Mouse (Mus musculus) embryonic fibroblast, embryonic 13.5 days (primary cell): Measurements from ENCODE around the gene Lce1c.

ENCODE experiments used
- CTCF ChIP-seq: IDR thresholded peaks from 2 replicates; pipeline ENCODE4 v1.5.1; 2011; ENCODE audit warnings: mild to moderate bottlenecking, control low read depth, low read length, moderate library complexity, borderline replicate concordance; ENCODE audit not compliant: insufficient read depth
- POLR2A ChIP-seq: IDR thresholded peaks from 2 replicates; pipeline ENCODE4 v1.6.1; 2011; ENCODE audit warnings: low read depth, mild to moderate bottlenecking, control low read depth, low read length, moderate library complexity

GRCm38 (mm10) chr3:92648207-92648606 lies 30.8 kb upstream of the Lce1c start, which contains the start of gene Lce1a1:
- TF ChIP-seq CTCF (no peak), POLR2A (no peak)
